Mouse (Mus musculus): ENCODE results near the gene Chd3. TPM values are rescaled to one million over a fixed set of nuclear protein-coding genes. Genes with fewer than 3 reads are reported as not detected.

Chd3 gene
- total RNA-seq, 2 experiments from 2014 or later, result 45.4 to 47.4 TPM

DNA sequence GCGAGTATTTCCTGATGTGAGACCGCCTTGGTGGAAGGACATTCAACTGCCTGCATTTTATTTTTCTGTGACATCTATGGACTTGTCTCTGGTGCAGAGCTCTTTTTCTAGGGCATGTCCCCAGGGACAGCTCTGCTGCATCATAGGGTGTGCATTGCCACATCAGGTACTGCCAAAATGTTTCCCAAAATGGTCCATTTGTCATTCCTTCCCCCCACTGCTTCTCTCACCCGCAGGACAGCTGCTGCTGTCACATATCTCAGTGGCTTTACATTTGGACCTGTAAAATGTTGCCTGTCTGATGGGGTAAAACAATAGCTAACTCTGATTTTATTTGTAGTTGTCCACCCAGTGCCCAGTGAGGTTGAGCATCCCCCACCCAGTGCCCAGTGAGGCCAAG, 73.9 kb downstream of the Chd3 start:
- no peak for DNase-seq
- intact Hi-C loops (cut with DNase I), result no loop called here

Other genes with a start within 250 kb of the Chd3 start
- under 1 TPM; 0.14 to 0.32 TPM for gene Hes7, start 249.0 kb downstream of the Chd3 start, total RNA-seq (2021)
- gene 9130213A22Rik, start 246.8 kb downstream of the Chd3 start, total RNA-seq (2021), result under 1 TPM; 0.33 to 0.44 TPM
- gene Aloxe3, start 243.5 kb downstream of the Chd3 start, total RNA-seq (2021), result not detected
- gene Alox12b, start 212.4 kb downstream of the Chd3 start, total RNA-seq (2021), result not detected
- 1 to 10 TPM in 1 of 2 experiments, under 1 TPM in 1; 0.88 to 1.7 TPM for gene Alox8, start 171.6 kb downstream of the Chd3 start, total RNA-seq (2021)
- 1 to 10 TPM in 1 of 2 experiments, under 1 TPM in 1; 1.00 to 1.3 TPM for gene Gucy2e, start 132.4 kb downstream of the Chd3 start, total RNA-seq (2021)
- 1 to 10 TPM; 3.4 to 6.1 TPM for gene Cntrob, start 45.6 kb downstream of the Chd3 start, total RNA-seq (2021)
- gene Trappc1, start 45.4 kb downstream of the Chd3 start, total RNA-seq (2021), result 10 to 100 TPM; 54.0 to 61.4 TPM
- gene Kcnab3, start 43.1 kb downstream of the Chd3 start, total RNA-seq (2021), result under 1 TPM; 0.51 to 0.67 TPM
- gene Rnf227, start 28.9 kb downstream of the Chd3 start, total RNA-seq (2021), result under 1 TPM; 0.34 to 0.48 TPM
- gene Naa38, start 26.1 kb upstream of the Chd3 start, total RNA-seq (2021), result 10 to 100 TPM; 85.4 to 91.7 TPM
- 10 to 100 TPM; 25.0 to 29.3 TPM for gene Cyb5d1, start 26.2 kb upstream of the Chd3 start, total RNA-seq (2021)
- 10 to 100 TPM; 37.4 to 39.6 TPM for gene Tmem88, start 28.8 kb upstream of the Chd3 start, total RNA-seq (2021)
- gene Kdm6b, start 44.3 kb upstream of the Chd3 start, total RNA-seq (2021), result 10 to 100 TPM; 45.7 to 50.6 TPM
- under 1 TPM; 0.07 to 0.38 TPM for gene Dnah2, start 179.7 kb upstream of the Chd3 start, total RNA-seq (2021)
- 10 to 100 TPM; 60.5 to 70.3 TPM for gene Efnb3, start 190.8 kb upstream of the Chd3 start, total RNA-seq (2021)
- 1 to 10 TPM; 4.3 to 6.5 TPM for gene Wrap53, start 210.8 kb upstream of the Chd3 start, total RNA-seq (2021)
- 10 to 100 TPM; 22.1 to 27.3 TPM for gene Trp53, start 211.0 kb upstream of the Chd3 start, total RNA-seq (2021)
- gene Atp1b2, start 236.5 kb upstream of the Chd3 start, total RNA-seq (2021), result 10 to 100 TPM; 31.8 to 31.9 TPM
- gene Shbg, start 248.5 kb upstream of the Chd3 start, total RNA-seq (2021), result not detected